Mouse (Mus musculus) ovary, postnatal 14 days (tissue): ENCODE results near the gene Gm17018.

Source experiments
- DNase-seq: peaks from one replicate; pipeline ENCODE4 v3.0.0; 2022; ENCODE audit warnings: low spot score

The Gm17018 gene

DNA sequence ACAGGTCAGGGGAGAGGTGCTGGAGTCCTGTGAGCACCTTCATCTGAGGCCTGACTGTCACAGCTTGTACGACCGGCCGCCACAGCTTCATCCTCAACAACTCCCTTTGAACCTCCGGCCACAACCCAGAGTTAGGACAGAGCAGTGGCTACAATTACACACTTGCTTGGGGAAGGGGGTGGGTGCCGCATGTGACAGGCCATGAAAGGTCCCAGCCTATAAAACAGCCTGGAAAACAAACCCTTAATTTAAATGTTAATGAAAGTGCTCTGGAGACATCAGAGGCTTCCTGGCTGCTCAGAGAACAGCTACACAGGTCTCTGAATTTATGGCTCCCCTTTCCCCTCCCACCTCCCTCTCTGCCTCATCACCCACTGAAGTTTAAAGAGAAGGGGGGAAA lies 61.7 kb downstream of the Gm17018 start:
- no peak for DNase-seq

DNA sequence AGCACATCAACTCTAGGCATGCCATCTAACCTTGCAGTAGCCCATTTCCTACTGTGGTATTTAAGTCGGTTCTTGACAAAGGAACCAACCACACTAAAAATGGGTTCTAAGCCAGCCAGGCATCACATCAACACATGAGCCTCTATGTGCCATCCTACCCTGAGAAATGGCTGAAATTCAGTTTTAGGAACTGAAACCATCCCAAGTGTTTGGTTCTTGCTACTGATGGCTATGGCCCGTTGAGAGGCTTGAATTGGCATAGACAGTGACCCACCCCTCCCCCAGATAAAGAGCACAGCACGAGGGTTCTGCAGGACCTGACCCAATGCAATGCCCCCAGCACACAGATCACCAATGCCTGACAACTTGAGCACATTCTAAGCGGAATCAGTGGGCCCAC lies 63.3 kb downstream of the Gm17018 start:
- DNase-seq: no peak

DNA sequence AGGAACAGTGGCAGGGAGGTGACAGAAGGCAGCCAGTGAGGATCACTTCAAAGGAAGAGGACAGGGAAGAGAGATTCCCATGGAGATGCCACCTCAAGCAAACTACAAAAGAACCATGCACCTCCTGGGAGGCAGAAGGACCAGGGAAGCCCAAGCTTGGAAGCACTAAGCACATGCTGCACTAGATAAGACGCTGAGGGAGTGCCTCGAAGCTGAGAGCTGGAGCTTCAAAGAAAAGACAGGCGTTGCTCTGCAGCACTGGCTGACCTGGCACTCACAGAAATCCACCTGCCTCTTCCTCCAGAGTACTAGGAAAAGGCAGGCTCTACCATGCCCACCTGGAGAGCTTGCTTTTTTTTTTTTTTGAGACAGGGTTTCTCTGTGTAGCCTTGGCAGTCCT lies 66.6 kb downstream of the Gm17018 start:
- no peak for DNase-seq

DNA sequence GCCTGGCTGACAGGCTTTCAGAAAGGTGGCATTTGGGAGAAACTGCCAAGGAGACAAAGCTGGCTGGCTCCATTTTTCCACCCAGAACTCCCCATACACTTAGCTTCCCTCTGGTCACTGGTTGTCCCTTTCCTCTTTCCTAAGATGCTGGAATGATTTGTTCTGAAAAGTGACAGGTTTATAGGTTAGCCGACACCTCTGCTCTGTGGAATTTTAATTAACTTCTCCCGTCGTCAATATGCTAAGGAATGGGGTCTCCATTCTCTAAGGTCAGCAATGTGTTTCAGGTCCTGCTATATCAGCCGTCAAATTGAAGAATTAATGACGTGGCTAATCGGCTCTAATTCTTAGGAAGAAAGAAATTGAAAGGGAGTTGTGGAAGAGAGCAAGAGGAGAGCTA lies 68.2 kb downstream of the Gm17018 start:
- DNase-seq: no peak

DNA sequence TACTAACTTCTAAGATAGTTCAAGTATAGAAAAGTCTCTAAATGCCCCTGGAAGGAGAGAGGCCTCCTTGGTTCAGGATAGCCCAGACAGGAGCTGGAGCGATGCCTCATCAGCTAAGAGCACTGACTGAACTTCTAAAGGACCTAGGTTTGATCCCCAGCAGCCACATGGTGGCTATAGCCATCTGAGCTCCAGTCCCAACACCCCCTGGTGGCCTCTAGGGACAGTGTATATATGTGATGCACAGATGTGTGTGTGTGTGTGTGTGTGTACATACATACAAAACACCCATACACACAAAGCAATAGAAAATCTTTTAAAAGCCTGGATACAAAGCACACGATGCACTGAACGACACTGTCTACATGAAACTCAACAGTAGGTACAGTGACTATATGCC lies 68.8 kb downstream of the Gm17018 start:
- no peak for DNase-seq
